Mouse (Mus musculus): ENCODE measurements around the gene Fgfr2. TPM values are rescaled to one million over a fixed set of nuclear protein-coding genes. Genes with fewer than 3 reads are reported as not detected.

Gene Fgfr2
- polyA plus RNA-seq, 1 experiment from 2014 or later: 24.9 TPM

- peaks cover 6% of the 10 kb centered on the region; the same call in 1 of the 2 replicates for H3K4me1 ChIP-seq (ENCODE audit: control insufficient read depth, insufficient read depth, low read length)
- no peak overlapping the region for H3K4me3 ChIP-seq (ENCODE audit: low read depth, low read length)
- H3K9ac ChIP-seq (ENCODE audit: low read depth, low read length): no peak overlapping the region
- no peak for ATAC-seq (replicated peaks; ENCODE audit: insufficient number of reproducible peaks, low FRiP score, low TSS enrichment)
- H3K9me3 ChIP-seq (replicated peaks; ENCODE audit: control insufficient read depth, low read length): peaks cover 3% of the 10 kb centered on the region; the same call in 1 of the 2 replicates
- no peak overlapping the region for H3K4me2 ChIP-seq
- no peaks in the 10 kb centered on the region; the same call in 1 of the 2 replicates for H3K36me3 ChIP-seq (ENCODE audit: control insufficient read depth, insufficient read depth, low read length)
- H3K27ac ChIP-seq (ENCODE audit: low read depth, low read length): no peak overlapping the region
- WGBS (ENCODE audit: insufficient replicate concordance): 63% methylated on average over 3 of the region's 3 CpGs
- H3K27me3 ChIP-seq (ENCODE audit: control insufficient read depth, insufficient read depth, low read length): no peaks in the 10 kb centered on the region
Observed at GRCm38 (mm10) chr7:132903796-132904195, 219.4 kb downstream of the Fgfr2 start.

- peaks cover 10% of the 10 kb centered on the region; the same call in 1 of the 2 replicates for H3K4me1 ChIP-seq (ENCODE audit: control insufficient read depth, insufficient read depth, low read length)
- H3K4me2 ChIP-seq: no peak overlapping the region
- WGBS (ENCODE audit: insufficient replicate concordance): 30% methylated on average over 2 of the region's 2 CpGs
- no peaks in the 10 kb centered on the region for H3K9me3 ChIP-seq (replicated peaks; ENCODE audit: control insufficient read depth, low read length)
- H3K4me3 ChIP-seq (ENCODE audit: low read depth, low read length): no peak overlapping the region
- H3K27me3 ChIP-seq (ENCODE audit: control insufficient read depth, insufficient read depth, low read length): no peaks in the 10 kb centered on the region
- peak; percentile 35 for ATAC-seq (replicated peaks; ENCODE audit: insufficient number of reproducible peaks, low FRiP score, low TSS enrichment)
- H3K9ac ChIP-seq (ENCODE audit: low read depth, low read length): no peak overlapping the region
- H3K36me3 ChIP-seq (ENCODE audit: control insufficient read depth, insufficient read depth, low read length): no peaks in the 10 kb centered on the region
- H3K27ac ChIP-seq (ENCODE audit: low read depth, low read length): peak overlapping the region; percentile 25; the same call in 1 of the 2 replicates
Observed at GRCm38 (mm10) chr7:132900826-132901531, 222.2 kb downstream of the Fgfr2 start.

- Histone ChIP-seq H3K27ac (ENCODE audit: low read depth, low read length) (no peak overlapping the region), H3K4me1 (ENCODE audit: control insufficient read depth, insufficient read depth, low read length) (peaks cover 19% of the 10 kb centered on the region; the same call in 1 of the 2 replicates), H3K27me3 (ENCODE audit: control insufficient read depth, insufficient read depth, low read length) (no peaks in the 10 kb centered on the region), H3K4me2 (no peak overlapping the region), H3K4me3 (ENCODE audit: low read depth, low read length) (no peak overlapping the region), H3K9ac (ENCODE audit: low read depth, low read length) (no peak overlapping the region), H3K9me3 (replicated peaks; ENCODE audit: control insufficient read depth, low read length) (no peaks in the 10 kb centered on the region), H3K36me3 (ENCODE audit: control insufficient read depth, insufficient read depth, low read length) (no peaks in the 10 kb centered on the region)
- no peak for ATAC-seq (replicated peaks; ENCODE audit: insufficient number of reproducible peaks, low FRiP score, low TSS enrichment)
- WGBS (ENCODE audit: insufficient replicate concordance): 82% methylated on average over 2 of the region's 2 CpGs
Observed at GRCm38 (mm10) chr7:132898234-132898633, 224.9 kb downstream of the Fgfr2 start.

- Histone ChIP-seq H3K4me1 (ENCODE audit: control insufficient read depth, insufficient read depth, low read length) (peaks cover 19% of the 10 kb centered on the region; the same call in 1 of the 2 replicates), H3K4me2 (no peak overlapping the region), H3K27me3 (ENCODE audit: control insufficient read depth, insufficient read depth, low read length) (no peaks in the 10 kb centered on the region), H3K9ac (ENCODE audit: low read depth, low read length) (no peak overlapping the region), H3K27ac (ENCODE audit: low read depth, low read length) (no peak overlapping the region), H3K9me3 (replicated peaks; ENCODE audit: control insufficient read depth, low read length) (no peaks in the 10 kb centered on the region), H3K36me3 (ENCODE audit: control insufficient read depth, insufficient read depth, low read length) (no peaks in the 10 kb centered on the region), H3K4me3 (ENCODE audit: low read depth, low read length) (no peak overlapping the region)
- no peak for ATAC-seq (replicated peaks; ENCODE audit: insufficient number of reproducible peaks, low FRiP score, low TSS enrichment)
- 77% methylated on average over 10 of the region's 10 CpGs for WGBS (ENCODE audit: insufficient replicate concordance)
Observed at GRCm38 (mm10) chr7:132897258-132897657, 225.9 kb downstream of the Fgfr2 start.

GRCm38 (mm10) chr7:132896206-132896815 lies 226.8 kb downstream of the Fgfr2 start:
- H3K4me3 ChIP-seq (ENCODE audit: low read depth, low read length): no peak overlapping the region
- peak overlapping the region; percentile 70 for H3K27ac ChIP-seq (ENCODE audit: low read depth, low read length)
- no peaks in the 10 kb centered on the region for H3K9me3 ChIP-seq (replicated peaks; ENCODE audit: control insufficient read depth, low read length)
- H3K36me3 ChIP-seq (ENCODE audit: control insufficient read depth, insufficient read depth, low read length): no peaks in the 10 kb centered on the region
- no peaks in the 10 kb centered on the region for H3K27me3 ChIP-seq (ENCODE audit: control insufficient read depth, insufficient read depth, low read length)
- ATAC-seq (replicated peaks; ENCODE audit: insufficient number of reproducible peaks, low FRiP score, low TSS enrichment): no peak
- WGBS (ENCODE audit: insufficient replicate concordance): 74% methylated on average over 9 of the region's 9 CpGs
- H3K4me2 ChIP-seq: no peak overlapping the region
- peaks cover 19% of the 10 kb centered on the region; the same call in 1 of the 2 replicates for H3K4me1 ChIP-seq (ENCODE audit: control insufficient read depth, insufficient read depth, low read length)
- no peak overlapping the region for H3K9ac ChIP-seq (ENCODE audit: low read depth, low read length)

GRCm38 (mm10) chr7:132894841-132895555 lies 228.2 kb downstream of the Fgfr2 start:
- 58% methylated on average over 7 of the region's 7 CpGs for WGBS (ENCODE audit: insufficient replicate concordance)

GRCm38 (mm10) chr7:132893336-132893735 lies 229.8 kb downstream of the Fgfr2 start:
- 81% methylated on average over 1 of the region's 1 CpGs for WGBS (ENCODE audit: insufficient replicate concordance)
- H3K27me3 ChIP-seq (ENCODE audit: control insufficient read depth, insufficient read depth, low read length): no peaks in the 10 kb centered on the region
- H3K27ac ChIP-seq (ENCODE audit: low read depth, low read length): no peak overlapping the region
- peaks cover 13% of the 10 kb centered on the region; the same call in 1 of the 2 replicates for H3K4me1 ChIP-seq (ENCODE audit: control insufficient read depth, insufficient read depth, low read length)
- ATAC-seq (replicated peaks; ENCODE audit: insufficient number of reproducible peaks, low FRiP score, low TSS enrichment): no peak
- no peak overlapping the region for H3K9ac ChIP-seq (ENCODE audit: low read depth, low read length)
- H3K4me2 ChIP-seq: no peak overlapping the region
- no peak overlapping the region for H3K4me3 ChIP-seq (ENCODE audit: low read depth, low read length)
- H3K36me3 ChIP-seq (ENCODE audit: control insufficient read depth, insufficient read depth, low read length): no peaks in the 10 kb centered on the region
- no peaks in the 10 kb centered on the region for H3K9me3 ChIP-seq (replicated peaks; ENCODE audit: control insufficient read depth, low read length)

More at GRCm38 (mm10) chr7:132894841-132895555, 228.2 kb downstream of the Fgfr2 start:
- Histone ChIP-seq H3K4me2 (no peak overlapping the region), H3K36me3 (ENCODE audit: control insufficient read depth, insufficient read depth, low read length) (no peaks in the 10 kb centered on the region), H3K4me3 (ENCODE audit: low read depth, low read length) (no peak overlapping the region), H3K9me3 (replicated peaks; ENCODE audit: control insufficient read depth, low read length) (no peaks in the 10 kb centered on the region), H3K9ac (ENCODE audit: low read depth, low read length) (no peak overlapping the region), H3K4me1 (ENCODE audit: control insufficient read depth, insufficient read depth, low read length) (peaks cover 13% of the 10 kb centered on the region; the same call in 1 of the 2 replicates), H3K27me3 (ENCODE audit: control insufficient read depth, insufficient read depth, low read length) (no peaks in the 10 kb centered on the region), H3K27ac (ENCODE audit: low read depth, low read length) (peak overlapping the region; percentile 46)
- ATAC-seq (replicated peaks; ENCODE audit: insufficient number of reproducible peaks, low FRiP score, low TSS enrichment): no peak

GRCm38 (mm10) chr7:132892806-132893205 lies 230.3 kb downstream of the Fgfr2 start:
- H3K27ac ChIP-seq (ENCODE audit: low read depth, low read length): no peak overlapping the region
- WGBS (ENCODE audit: insufficient replicate concordance): 68% methylated on average over 7 of the region's 7 CpGs
- no peaks in the 10 kb centered on the region for H3K27me3 ChIP-seq (ENCODE audit: control insufficient read depth, insufficient read depth, low read length)
- ATAC-seq (replicated peaks; ENCODE audit: insufficient number of reproducible peaks, low FRiP score, low TSS enrichment): no peak
- no peaks in the 10 kb centered on the region for H3K9me3 ChIP-seq (replicated peaks; ENCODE audit: control insufficient read depth, low read length)
- H3K4me2 ChIP-seq: no peak overlapping the region
- no peaks in the 10 kb centered on the region for H3K36me3 ChIP-seq (ENCODE audit: control insufficient read depth, insufficient read depth, low read length)
- no peak overlapping the region for H3K4me3 ChIP-seq (ENCODE audit: low read depth, low read length)
- H3K4me1 ChIP-seq (ENCODE audit: control insufficient read depth, insufficient read depth, low read length): peaks cover 13% of the 10 kb centered on the region; the same call in 1 of the 2 replicates
- H3K9ac ChIP-seq (ENCODE audit: low read depth, low read length): no peak overlapping the region

Data from heart, embryonic 11.5 days (tissue).